Mouse (Mus musculus): Measurements from ENCODE around the gene Tubd1.

Tubd1 gene

DNA sequence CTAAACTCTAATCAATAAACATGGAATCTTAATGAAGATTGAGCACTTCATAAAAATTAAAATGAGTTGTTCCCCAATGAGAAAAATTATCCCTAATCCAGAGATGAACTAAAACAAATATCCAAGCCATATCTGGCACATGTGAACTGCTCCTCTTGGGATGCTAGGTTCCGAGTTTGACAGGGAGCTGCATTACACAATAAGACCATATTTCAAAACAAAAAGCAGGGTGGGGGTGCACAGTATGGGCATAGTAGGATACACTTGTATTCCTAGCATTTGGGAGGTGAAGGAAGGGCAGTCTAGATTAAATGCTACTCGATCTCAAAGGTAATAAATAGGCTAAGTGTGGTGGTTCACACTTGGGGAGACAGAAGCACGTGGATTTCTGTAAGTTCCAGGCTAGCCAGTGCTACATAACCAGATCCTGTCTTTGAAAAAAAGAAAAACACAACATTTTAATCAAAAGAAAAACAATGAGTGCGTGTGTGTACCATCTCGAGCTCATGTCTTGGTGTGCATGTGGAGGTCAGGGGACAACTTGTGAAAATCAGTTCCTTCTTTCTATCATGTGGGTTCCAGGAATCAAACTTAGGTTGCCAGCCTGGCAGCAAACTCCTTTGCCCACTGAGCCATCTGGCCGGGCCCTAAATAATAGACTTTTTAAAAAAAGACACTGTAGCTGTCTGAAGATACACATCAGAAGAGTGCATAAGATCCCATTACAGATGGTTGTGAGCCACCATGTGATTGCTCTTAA lies 4.9 kb upstream of the Tubd1 start:
- H3K36me3 ChIP-seq (ENCODE audit: control insufficient read depth, insufficient read depth, low read length, poor library complexity, severe bottlenecking) = no peaks in the 10 kb centered on the region
- no peak for DNase-seq (ENCODE audit: low read depth, low spot score)
- no peaks in the 10 kb centered on the region for H3K27me3 ChIP-seq (ENCODE audit: control insufficient read depth, insufficient read depth, low read length, poor library complexity, severe bottlenecking)

DNA sequence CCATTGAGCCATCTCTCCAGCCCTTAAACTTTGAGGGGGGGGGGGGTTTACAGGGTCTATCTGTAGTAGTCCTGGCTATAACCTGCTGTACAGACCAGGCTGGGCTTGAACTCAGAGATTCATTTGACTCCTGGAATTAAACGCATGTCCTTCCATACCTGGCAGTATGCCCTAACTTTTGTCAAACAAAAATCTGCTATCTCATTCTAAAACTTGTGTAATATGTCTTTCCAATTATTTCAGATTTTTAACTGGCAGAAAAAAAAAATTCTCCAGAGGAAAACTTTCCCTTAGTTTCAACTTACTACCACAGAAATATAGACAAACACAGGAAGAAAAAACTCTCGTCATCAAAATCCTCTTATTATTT lies 4.3 kb upstream of the Tubd1 start:
- H3K27me3 ChIP-seq (ENCODE audit: control insufficient read depth, insufficient read depth, low read length, poor library complexity, severe bottlenecking) = no peaks in the 10 kb centered on the region
- no peaks in the 10 kb centered on the region for H3K36me3 ChIP-seq (ENCODE audit: control insufficient read depth, insufficient read depth, low read length, poor library complexity, severe bottlenecking)
- DNase-seq (ENCODE audit: low read depth, low spot score) = no peak

DNA sequence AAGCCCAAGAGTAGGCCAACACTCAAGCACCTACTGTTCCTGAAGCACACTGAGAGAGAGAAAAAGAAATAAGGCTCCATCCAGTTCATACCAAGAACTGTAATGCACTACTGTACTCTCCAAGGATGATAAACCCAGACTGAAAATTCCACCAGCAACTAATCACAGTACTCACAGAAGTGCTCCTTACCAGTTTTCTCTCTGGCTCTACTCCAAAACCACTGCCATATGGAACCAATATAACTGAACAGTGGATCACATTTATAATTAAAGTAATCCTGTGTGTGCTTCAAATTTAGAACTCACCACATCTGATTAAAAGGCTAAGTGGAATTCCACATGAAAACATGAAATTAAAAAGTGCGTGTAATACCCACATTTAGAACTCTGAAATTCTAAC lies 1.9 kb upstream of the Tubd1 start:
- DNase-seq (ENCODE audit: low read depth, low spot score) = no peak
- no peaks in the 10 kb centered on the region for H3K27me3 ChIP-seq (ENCODE audit: control insufficient read depth, insufficient read depth, low read length, poor library complexity, severe bottlenecking)
- no peaks in the 10 kb centered on the region for H3K36me3 ChIP-seq (ENCODE audit: control insufficient read depth, insufficient read depth, low read length, poor library complexity, severe bottlenecking)

GRCm38 (mm10) chr11:86543960-86544638 lies 692 bp upstream of the Tubd1 start:
- Histone ChIP-seq H3K27me3 (ENCODE audit: control insufficient read depth, insufficient read depth, low read length, poor library complexity, severe bottlenecking) (no peaks in the 10 kb centered on the region), H3K36me3 (ENCODE audit: control insufficient read depth, insufficient read depth, low read length, poor library complexity, severe bottlenecking) (no peaks in the 10 kb centered on the region; the same call in 1 of the 2 replicates)
- DNase-seq (ENCODE audit: low read depth, low spot score) = no peak

DNA sequence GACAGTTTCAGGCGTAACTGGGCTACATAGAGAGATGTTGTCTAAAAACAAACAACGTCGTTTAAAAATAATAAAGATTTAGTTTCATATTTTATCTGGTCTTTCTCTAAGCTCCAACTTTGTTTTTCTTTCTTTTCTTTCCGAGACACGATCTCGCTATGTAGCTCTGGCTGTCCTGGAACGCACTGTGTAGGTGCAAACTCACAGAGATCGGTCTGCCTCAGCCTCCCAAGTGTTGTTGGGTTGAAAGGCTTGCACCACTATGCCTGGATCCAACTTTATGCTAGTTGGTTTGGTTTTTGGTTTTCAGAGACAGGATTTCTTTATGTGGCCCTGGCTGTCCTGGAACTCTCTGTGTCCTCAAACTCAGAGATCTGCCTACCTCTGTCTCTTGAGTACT lies 765 bp downstream of the Tubd1 start:
- DNase-seq (ENCODE audit: low read depth, low spot score) = no peak
- H3K27me3 ChIP-seq (ENCODE audit: control insufficient read depth, insufficient read depth, low read length, poor library complexity, severe bottlenecking) = no peaks in the 10 kb centered on the region

DNA sequence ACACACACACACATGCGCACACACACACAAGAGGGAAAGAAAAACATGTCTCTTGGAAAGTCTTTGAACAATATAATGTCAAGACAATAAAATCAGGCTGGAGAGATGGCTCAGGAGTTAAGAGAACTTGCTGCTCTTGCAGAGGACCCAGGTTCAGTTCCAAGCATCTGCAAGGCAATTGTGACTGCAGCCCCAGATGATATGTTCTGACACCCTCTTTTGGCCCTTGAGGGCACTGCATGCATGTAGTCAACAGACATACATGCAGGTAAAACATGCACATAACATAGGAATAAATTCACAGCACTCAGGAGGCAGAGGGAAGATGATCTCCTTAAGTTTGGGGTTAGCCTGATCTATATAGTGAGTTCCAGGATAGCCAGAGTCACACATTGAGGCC lies 2.6 kb downstream of the Tubd1 start:
- peak; percentile 43 for DNase-seq (ENCODE audit: low read depth, low spot score)
- no peaks in the 10 kb centered on the region for H3K27me3 ChIP-seq (ENCODE audit: control insufficient read depth, insufficient read depth, low read length, poor library complexity, severe bottlenecking)
- H3K36me3 ChIP-seq (ENCODE audit: control insufficient read depth, insufficient read depth, low read length, poor library complexity, severe bottlenecking) = peaks cover 5% of the 10 kb centered on the region; the same call in 1 of the 2 replicates

More for the DNA sequence above, 765 bp downstream of the Tubd1 start:
- H3K36me3 ChIP-seq (ENCODE audit: control insufficient read depth, insufficient read depth, low read length, poor library complexity, severe bottlenecking) = peaks cover 3% of the 10 kb centered on the region; the same call in 1 of the 2 replicates

DNA sequence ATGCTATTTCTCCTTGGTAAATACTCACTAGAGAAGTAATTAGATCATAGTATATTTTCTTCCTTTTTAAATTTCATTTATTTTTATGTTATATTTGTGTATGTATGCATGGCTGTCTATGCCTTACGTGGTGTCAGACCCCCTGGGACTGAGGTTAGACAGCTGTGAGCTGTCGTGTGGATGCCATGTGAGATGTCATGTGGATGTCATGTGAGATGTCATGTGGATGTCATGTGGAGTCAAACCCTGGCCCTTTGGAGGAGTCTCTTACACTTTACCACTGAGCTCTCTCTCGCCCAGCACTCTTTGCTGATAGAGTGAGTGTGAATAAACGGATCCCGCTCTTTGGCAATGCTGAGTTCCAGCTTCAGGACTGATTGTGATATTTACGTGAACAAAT lies 8.7 kb downstream of the Tubd1 start:
- DNase-seq (ENCODE audit: low read depth, low spot score) = peak; percentile 64
- H3K27me3 ChIP-seq (ENCODE audit: control insufficient read depth, insufficient read depth, low read length, poor library complexity, severe bottlenecking) = no peaks in the 10 kb centered on the region
- peaks cover 12% of the 10 kb centered on the region for H3K36me3 ChIP-seq (ENCODE audit: control insufficient read depth, insufficient read depth, low read length, poor library complexity, severe bottlenecking)

- peak; percentile 64 for DNase-seq (ENCODE audit: low read depth, low spot score)
- peaks cover 7% of the 10 kb centered on the region for H3K36me3 ChIP-seq (ENCODE audit: control insufficient read depth, insufficient read depth, low read length, poor library complexity, severe bottlenecking)
- H3K27me3 ChIP-seq (ENCODE audit: control insufficient read depth, insufficient read depth, low read length, poor library complexity, severe bottlenecking) = no peaks in the 10 kb centered on the region
Measured at GRCm38 (mm10) chr11:86558258-86558657, 13.5 kb downstream of the Tubd1 start.

DNA sequence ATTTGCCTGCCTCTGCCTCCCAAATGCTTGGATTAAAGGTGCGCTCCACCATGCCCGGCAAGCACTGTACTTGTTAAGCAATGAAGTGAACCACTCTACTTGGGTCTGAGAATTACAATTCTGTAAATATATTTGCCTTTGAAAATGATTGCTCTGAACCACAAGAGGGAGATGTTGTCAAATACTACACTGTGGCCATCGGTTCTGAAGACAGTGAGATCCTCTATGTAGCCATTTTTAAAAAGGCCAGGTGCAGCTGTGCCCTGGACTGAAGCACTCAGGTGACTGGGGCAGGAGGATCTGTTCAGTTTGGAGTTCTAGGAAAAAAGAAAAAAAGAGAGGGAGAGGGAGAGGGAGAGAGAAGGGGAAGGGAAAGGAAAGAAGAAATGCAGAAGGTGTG lies 23.6 kb downstream of the Tubd1 start:
- peak; percentile 80 for DNase-seq (ENCODE audit: low read depth, low spot score)

DNA sequence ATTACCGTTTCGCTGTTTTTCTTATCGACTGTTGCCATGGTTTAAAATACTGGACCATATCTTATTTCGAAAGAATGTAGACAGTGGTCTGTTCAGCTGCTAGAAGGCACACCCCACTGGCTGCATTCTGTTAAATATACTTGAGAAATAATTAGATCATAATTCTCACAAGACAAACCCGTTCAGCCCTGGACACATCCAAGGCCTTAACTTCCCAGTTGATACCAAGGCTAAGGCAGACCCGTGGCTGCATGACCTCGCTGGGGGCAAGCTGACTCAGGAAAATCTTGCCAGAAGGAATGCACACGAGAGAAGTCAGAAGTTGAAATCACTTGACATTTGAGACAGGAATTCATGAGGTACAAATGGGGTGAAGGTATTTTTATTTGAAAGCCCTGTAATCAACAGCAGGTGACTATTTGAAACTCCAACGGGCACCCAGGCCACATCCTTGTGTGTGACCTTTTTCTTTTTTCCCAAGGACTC lies 25.5 kb downstream of the Tubd1 start:
- DNase-seq (ENCODE audit: low read depth, low spot score) = no peak
- Histone ChIP-seq H3K36me3 (ENCODE audit: control insufficient read depth, insufficient read depth, low read length, poor library complexity, severe bottlenecking) (no peaks in the 10 kb centered on the region; the same call in 1 of the 2 replicates), H3K27me3 (ENCODE audit: control insufficient read depth, insufficient read depth, low read length, poor library complexity, severe bottlenecking) (no peaks in the 10 kb centered on the region)

More for the DNA sequence above, 23.6 kb downstream of the Tubd1 start:
- no peaks in the 10 kb centered on the region for H3K27me3 ChIP-seq (ENCODE audit: control insufficient read depth, insufficient read depth, low read length, poor library complexity, severe bottlenecking)
- no peaks in the 10 kb centered on the region; the same call in 1 of the 2 replicates for H3K36me3 ChIP-seq (ENCODE audit: control insufficient read depth, insufficient read depth, low read length, poor library complexity, severe bottlenecking)

DNA sequence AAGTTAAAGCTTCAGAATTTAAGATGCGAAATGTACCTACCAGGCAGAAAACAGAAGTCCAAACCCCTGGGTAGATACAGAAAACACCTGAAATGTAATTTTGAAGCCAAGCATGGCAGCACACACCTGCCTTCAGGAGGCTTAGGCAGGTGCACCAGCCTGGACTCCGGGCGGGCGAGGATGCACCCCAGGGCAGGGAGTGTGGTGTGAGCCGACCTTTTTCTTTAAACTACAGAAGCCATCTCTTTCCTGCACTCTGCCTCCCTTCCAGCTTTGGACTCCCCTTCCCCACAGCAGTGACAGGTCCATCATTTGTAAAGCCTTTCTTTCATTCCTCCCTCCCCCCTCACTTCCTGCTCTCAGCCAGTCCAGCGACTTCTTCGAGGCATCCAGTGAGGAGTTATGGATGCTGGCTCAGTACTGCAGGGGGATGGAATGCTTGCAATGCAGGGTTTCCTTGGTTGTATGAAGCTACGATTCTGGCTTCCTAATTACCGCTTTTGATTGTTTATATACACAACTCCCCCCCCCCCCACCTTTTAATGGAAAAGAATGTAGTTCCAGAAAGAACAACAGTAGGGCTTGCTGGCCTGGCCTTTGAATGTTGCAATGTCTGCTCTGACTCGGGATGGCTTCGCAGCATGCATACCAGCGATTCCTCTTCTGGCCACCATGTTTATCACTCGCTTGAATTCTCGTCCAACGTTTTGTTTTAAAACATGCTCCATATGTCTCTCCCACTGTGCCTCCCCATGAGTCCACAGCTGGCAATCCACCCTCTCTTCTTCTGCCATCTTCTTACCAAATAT lies 26.5 kb downstream of the Tubd1 start:
- Histone ChIP-seq H3K36me3 (ENCODE audit: control insufficient read depth, insufficient read depth, low read length, poor library complexity, severe bottlenecking) (no peaks in the 10 kb centered on the region; the same call in 1 of the 2 replicates), H3K27me3 (ENCODE audit: control insufficient read depth, insufficient read depth, low read length, poor library complexity, severe bottlenecking) (no peaks in the 10 kb centered on the region)

GRCm38 (mm10) chr11:86571871-86572270 lies 27.1 kb downstream of the Tubd1 start:
- DNase-seq (ENCODE audit: low read depth, low spot score) = no peak
- Histone ChIP-seq H3K27me3 (ENCODE audit: control insufficient read depth, insufficient read depth, low read length, poor library complexity, severe bottlenecking) (no peaks in the 10 kb centered on the region), H3K36me3 (ENCODE audit: control insufficient read depth, insufficient read depth, low read length, poor library complexity, severe bottlenecking) (no peaks in the 10 kb centered on the region; the same call in 1 of the 2 replicates)

More for the DNA sequence above, 26.5 kb downstream of the Tubd1 start:
- DNase-seq (ENCODE audit: low read depth, low spot score) = no peak

- no peak for DNase-seq (ENCODE audit: low read depth, low spot score)
- Histone ChIP-seq H3K36me3 (ENCODE audit: control insufficient read depth, insufficient read depth, low read length, poor library complexity, severe bottlenecking) (no peaks in the 10 kb centered on the region; the same call in 1 of the 2 replicates), H3K27me3 (ENCODE audit: control insufficient read depth, insufficient read depth, low read length, poor library complexity, severe bottlenecking) (no peaks in the 10 kb centered on the region)
Measured at GRCm38 (mm10) chr11:86572623-86573022, 27.8 kb downstream of the Tubd1 start.

DNA sequence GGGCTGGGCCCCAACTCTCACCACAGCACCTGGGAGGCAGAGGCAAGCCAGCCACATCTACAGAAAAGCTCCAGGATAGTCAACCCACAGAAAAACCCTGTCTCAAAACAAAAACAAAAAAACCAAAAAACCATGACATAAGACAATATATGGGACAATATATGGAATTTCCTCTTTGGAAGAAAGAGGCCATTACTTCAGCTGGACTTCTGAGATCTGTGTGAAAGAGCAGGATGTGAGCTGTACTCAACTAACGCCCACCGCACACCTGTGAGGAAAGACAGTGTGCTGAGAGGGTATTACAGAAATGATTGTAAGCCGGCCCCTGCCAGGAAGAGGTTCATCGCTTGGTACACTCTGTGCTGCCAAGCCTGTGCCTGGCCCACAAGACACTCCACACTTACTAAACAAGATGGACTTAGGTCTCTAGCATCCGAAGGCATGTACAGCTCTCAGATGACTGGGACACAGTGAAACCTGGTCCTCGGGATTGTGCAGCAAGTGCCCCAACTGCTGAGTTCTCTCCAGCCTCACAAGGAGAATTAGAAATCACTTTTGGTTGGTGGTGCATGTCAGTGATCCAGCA lies 28.9 kb downstream of the Tubd1 start:
- DNase-seq (ENCODE audit: low read depth, low spot score) = no peak
- H3K27me3 ChIP-seq (ENCODE audit: control insufficient read depth, insufficient read depth, low read length, poor library complexity, severe bottlenecking) = no peaks in the 10 kb centered on the region

More for the DNA sequence above, 28.9 kb downstream of the Tubd1 start:
- no peaks in the 10 kb centered on the region; the same call in 1 of the 2 replicates for H3K36me3 ChIP-seq (ENCODE audit: control insufficient read depth, insufficient read depth, low read length, poor library complexity, severe bottlenecking)

Measured in splenic B cell, adult 2 months (primary cell).